Mouse (Mus musculus) embryonic stem cell, embryonic (primary cell): ENCODE data around the gene Gm5800.
"Not testable (repeated sequence)": the region's sequence is repeated elsewhere in the genome, so short reads cannot be mapped to it uniquely, and the experiment has no call there.

Source experiments
- CTCF ChIA-PET, 4 experiments: fragments of 300-600 bp in 2 of 4; fragments of 350-600 bp in 2 of 4; sonication (Branson Sonifier 250); formaldehyde crosslinking; loops; one replicate each; lab custom pipeline; 2022; ENCODE audit warnings: inconsistent platforms in 2 of 4; lab: Charles Lee
- POLR2A ChIA-PET, 4 experiments: fragments of 300-600 bp in 2 of 4; fragments of 350-600 bp in 2 of 4; sonication (Branson Sonifier 250); formaldehyde crosslinking; loops; one replicate each; lab custom pipeline; 2022; ENCODE audit warnings: antibody characterized with exemption in 4 of 4, inconsistent platforms in 1 of 4; lab: Charles Lee

Gene Gm5800

DNA sequence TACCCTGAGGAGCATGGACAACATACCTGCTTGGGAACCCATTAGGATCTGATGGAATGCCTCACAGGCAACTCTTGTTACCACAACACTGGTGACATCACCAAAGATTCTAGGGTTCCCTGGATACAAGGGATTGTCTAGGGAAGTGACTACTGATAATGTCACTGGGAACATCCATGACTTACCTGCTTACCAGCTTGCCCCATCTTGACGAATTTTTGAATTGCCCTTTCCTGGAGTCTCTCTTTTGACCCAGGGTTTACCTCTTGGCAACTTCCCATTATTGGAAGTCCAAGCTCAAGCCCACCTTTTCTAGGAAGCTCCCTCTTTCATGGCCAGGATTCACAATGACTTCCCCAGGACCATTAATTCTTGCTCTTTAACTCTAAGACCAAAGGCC, at the start of gene Gm5800:
Gm5800 (minus strand) TSS at position 101 of the 400 bp plus-strand sequence.
- ChIA-PET POLR2A (no interaction called here), CTCF (no interaction called here)

DNA sequence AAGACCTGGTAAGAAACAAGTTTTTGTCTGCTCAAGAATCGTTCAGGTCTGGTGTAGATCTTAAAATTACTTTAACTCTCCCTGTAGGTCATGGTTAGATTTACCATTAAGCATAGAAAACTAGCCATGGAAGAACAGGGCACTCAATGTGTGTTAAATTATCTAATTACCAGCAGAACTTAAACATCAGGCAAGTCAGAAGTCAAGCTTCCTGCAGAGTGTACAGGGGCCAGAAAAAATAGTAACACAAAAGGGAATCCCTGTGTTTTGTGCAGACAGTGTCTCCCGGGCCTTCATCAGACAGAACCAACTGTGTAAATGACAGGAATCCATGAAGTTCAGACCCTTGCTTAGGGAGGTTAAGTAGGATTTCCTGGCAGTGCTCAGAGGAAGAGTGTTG, 39.0 kb upstream of the Gm5800 start:
- CTCF ChIA-PET: interaction anchor here in 1 of 4 experiments (1.3 kb wide), 1 partner anchor 33 kb away, joined by 3 read pairs; no protein-coding TSS in a partner anchor

DNA sequence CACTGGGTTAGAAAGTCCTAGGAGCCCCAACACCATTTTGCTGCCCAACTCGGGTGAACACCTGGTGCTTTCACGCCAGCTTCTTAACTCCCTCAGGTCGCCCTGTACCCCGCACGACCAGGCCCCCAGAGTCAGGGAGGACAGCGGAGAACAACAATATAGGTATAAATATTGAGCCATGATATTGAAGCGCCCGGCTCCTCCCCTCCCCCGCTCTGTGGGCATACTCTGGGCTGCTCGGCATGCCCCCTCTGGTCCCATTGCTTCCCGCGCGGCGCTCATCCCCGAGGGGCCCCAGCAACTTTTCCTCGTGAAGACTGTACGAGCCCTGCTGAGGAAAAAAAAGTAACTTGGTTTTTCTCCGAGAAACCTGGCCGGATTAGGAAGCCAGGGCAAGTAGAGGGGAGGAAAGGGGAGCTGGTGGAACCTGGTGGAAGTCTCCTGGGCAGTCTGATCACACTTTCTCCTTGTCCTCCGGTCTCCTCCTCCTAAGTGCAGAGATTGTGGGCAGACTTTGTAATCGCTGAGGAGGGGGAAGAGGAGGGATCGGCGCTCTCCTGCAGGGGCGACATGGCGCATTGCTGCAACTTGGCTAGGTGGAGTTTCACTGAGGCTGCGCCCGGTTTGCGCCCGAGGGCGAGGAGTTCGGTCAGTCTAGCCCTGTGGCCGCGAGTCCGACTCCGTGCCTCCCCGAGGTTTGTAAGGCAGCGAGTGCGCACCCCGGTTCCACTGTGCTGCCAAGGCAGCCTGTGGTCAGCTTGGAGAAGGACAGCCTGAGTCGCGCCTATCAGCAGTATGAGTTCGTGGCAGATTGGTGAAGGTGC, 23.6 kb upstream of the Gm5800 start:
- CTCF ChIA-PET: interaction anchor here in 1 of 4 experiments (0.6 kb wide), 1 partner anchor 433 kb away, joined by 4 read pairs; no protein-coding TSS in a partner anchor
- POLR2A ChIA-PET: no interaction called here

More for the DNA sequence above, 39.0 kb upstream of the Gm5800 start:
- POLR2A ChIA-PET: no interaction called here

DNA sequence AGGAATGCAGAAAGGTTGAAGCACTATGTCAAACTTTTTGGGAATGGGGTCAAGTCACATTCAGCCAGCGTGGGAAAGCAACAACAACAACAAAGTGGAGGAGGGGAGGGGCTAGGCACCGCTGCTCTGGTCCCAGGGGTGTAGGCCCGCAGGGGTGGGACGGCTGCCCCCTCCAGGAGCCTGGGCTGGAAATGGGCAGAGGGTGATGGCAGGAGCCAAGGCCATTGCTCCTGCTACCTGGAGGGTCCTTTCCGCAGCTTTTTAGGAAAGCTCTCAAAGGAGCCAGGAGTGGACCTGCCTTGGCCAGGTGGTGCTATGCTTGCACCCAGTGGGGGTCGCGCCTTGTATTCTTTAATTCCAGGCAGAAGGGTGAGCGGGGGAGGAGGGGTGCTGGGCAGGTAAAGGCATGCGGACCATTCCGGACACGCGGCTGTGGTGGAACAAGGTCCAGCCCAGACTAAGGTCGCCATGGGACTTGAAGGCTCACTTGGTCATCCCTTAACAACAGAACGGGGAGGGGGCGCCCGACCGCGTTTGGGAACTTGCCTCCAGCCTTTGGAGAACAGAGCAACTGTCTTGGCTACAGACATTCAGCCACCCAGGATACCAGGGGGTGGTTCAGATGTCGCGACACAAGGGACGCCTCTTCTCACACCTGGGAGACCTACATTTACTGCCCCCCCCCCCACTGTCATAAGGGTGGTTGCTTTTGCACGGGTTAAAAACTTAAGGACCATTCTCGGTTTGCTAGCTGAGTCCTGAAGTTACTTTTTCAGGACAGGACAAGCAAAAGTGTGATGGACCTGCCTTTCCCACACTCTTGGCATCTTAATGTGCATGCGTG, 22.4 kb upstream of the Gm5800 start:
- ChIA-PET CTCF (interaction anchor here in 1 of 4 experiments (0.6 kb wide), 1 partner anchor 432 kb away, joined by 4 read pairs; no protein-coding TSS in a partner anchor), POLR2A (no interaction called here)

DNA sequence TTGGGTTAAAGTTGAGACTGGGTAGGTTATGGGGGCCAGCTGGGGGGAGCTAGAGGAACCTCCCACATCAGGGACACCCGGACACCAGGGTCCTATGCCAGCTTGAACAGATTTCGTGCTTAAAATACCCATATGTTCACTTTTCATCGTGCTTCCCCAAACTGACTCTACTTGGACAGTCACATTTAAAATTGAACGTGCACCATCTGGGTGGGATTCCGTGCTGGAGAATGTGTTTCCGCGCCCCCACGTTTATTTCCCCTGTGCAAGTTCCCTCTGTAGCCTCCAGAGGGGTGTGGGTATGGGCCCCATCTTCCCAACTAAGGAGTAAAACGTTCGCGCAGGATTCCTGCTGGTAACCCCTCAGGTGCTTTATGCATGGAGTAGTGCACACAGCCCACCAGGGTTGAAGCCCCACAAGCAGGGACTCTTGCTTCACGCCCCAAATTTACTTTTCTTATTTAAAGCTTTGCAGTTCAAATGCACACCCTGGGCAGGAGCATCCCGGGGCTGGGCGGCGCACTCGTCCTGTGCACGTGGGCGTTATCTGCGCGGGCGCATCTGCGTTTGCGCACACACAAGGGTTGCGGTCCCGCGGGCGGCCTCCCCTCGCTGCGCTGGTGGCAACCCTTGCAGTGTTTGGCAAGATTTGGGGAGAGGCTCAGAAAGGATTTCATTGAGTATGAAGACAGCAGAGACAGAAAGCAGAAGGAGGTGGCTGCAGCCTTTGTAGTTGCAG, 21.6 kb upstream of the Gm5800 start:
- ChIA-PET CTCF (no interaction called here), POLR2A (no interaction called here)

DNA sequence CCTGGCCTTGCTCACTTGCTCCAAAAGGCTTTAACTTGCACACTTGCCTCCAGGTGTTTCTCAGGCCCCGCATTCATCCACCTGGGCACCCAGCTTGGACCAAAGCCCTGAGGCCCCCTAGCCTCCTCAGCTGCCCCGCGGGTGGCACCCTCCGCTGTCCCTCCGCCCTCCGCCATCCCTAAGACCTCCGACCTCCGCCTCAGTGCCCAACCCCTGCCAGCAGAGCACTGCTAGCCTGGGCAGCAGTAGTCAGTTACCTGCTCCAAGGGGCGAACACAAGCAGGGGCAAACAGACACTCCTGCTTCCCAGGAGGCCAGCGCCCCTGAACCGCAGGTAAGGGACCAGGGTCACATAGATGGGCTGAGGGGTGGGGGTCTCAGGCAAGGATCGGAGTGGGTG, 21.0 kb upstream of the Gm5800 start:
- POLR2A ChIA-PET: no interaction called here
- CTCF ChIA-PET: no interaction called here

DNA sequence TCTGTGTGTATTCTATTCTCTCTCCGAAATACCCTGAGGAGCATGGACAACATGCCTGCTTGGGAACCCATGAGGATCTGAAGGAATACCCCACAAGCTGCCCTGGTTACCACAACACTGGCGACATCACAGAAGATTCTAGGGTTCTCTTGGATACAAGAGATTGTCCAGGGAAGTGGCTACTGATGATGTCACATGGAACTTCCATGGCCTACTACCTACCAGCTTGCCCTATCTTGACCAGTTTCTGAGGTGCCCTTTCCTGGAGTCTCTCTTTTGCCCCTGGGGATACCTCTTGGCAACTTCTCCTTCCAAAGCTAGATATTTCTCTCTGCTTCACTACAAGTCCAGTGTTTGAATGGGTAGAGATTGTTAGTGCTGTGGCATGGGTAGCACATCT, 21.6 kb downstream of the Gm5800 start, which contains the start of gene Gm17079:
Gm17079 (minus strand) TSS at position 101 of the 400 bp plus-strand sequence.
- CTCF ChIA-PET, POLR2A ChIA-PET: not testable (repeated sequence)

DNA sequence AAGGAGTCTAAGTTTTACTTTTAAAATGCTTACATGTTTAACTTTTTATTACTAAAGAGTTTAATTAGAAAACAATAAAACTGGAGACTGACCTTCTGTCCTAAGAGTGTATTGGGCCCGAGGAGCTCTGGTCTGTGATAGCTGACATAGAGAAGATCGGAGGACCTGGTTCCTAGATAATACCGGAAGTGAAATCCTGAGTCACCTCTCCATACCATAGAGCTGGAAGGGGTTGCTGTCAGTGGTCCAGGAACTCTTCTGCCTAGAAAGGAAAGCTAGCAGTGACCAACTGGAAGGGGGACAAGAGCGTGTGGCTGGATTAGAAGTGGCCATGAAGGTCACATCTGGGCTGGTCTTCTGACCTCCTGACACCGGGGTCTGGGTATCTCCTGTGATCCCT, 39.7 kb downstream of the Gm5800 start:
- CTCF ChIA-PET: no interaction called here
- POLR2A ChIA-PET: no interaction called here
